Mouse (Mus musculus): Measurements from ENCODE around the gene Rnf5. TPM values are rescaled to one million over a fixed set of nuclear protein-coding genes. Genes with fewer than 3 reads are reported as not detected.
A peak's percentile ranks its signal among the peaks of the same experiment; 100 is the strongest.

Gene Rnf5
- polyA plus RNA-seq, 3 experiments from 2014 or later = 41.2 to 71.2 (median 59.5) TPM

- ATAC-seq = no peak
These were observed 18.4 kb downstream of the Rnf5 start for GRCm38 (mm10) chr17:34585121-34585520.

DNA sequence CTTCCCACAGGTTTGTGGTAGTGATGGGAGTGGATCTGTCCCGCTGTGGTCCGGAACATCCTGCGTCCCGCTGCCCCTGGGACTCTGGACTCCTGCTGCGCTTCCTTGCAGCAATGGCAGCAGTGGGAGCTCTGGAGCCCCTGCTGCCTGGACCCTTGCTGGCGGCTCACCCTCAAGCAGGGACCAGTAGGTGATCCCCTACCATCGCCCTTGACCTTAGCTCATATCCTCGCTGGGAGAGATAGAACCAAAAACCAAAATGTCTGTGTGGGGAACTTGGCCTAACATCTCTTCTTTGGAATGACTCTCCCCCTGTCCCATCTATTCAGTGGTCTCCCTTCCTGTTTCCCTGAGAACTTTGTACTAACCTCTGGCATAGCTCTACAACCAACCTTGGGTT, 19.7 kb downstream of the Rnf5 start:
- ATAC-seq = no peak

- ATAC-seq = no peak
These were observed 20.1 kb downstream of the Rnf5 start for GRCm38 (mm10) chr17:34583397-34583796.

DNA sequence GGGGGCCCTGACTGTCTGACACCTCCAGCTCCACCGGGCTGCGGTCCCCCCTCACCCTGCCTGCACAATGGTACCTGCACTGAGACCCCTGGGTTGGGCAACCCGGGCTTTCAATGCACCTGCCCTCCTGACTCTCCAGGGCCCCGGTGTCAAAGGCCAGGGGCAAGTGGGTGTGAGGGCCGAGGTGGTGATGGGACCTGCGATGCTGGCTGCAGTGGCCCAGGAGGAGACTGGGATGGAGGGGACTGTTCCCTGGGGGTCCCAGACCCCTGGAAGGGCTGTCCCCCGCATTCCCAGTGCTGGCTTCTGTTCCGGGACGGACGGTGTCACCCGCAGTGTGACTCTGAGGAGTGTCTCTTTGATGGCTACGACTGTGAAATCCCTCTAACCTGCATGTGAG, 21.0 kb downstream of the Rnf5 start:
- no peak for ATAC-seq

DNA sequence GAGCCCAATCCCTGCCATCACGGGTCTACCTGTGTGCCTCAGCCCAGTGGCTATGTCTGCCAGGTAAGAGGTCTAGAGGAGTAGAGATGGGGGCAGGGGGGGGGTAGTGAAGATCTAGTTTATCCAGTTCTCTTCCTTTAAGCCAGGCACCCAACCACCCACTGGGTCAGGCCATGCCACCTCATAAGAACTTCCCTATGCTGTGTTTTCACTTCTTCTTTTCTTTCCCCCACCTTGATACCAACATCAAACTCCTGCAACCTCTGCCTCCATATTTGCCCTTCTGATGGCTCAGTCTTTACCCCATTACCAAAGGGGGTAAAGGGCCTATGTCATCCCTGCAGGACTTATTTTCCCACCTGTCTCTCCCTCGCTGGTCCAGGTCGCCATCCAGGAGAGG, 25.4 kb downstream of the Rnf5 start:
- no peak for ATAC-seq

DNA sequence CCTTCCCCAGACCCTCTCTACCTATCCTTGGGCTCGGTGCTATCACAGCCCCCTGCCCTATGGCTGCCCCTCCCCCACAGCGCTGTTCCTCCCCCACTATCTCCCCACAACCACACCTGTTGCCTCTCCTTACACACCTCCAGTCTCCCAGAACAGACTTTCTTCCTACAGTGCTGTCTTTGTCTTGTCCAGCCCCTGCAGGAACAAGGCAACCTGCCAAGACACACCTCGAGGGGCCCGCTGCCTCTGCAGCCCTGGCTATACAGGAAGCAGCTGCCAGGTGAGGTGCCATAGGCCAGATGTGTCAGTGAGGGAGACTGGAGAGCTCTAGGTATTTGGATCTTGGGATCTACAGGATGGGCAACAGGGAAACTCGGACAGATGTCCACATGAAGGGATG, 26.9 kb downstream of the Rnf5 start:
- ATAC-seq = no peak

DNA sequence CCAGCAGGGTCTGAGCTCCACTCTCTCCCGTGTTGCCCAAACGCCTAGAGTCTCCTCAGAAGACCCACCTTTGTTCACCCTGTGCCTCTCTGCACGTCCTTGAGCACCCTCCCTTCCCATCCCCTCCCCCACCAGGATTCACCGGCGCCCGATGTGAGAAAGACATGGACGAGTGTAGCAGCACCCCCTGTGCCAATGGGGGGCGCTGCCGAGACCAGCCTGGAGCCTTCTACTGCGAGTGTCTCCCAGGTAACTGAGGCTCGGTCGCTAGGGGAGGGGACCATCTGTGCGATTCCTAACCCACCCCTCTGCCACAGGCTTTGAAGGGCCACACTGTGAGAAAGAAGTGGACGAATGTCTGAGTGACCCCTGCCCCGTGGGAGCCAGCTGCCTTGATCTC, 31.1 kb downstream of the Rnf5 start:
- ATAC-seq = no peak

GRCm38 (mm10) chr17:34571875-34572274, 31.6 kb downstream of the Rnf5 start:
- no peak for ATAC-seq

- no peak for ATAC-seq
These were observed 33.6 kb downstream of the Rnf5 start for GRCm38 (mm10) chr17:34569919-34570318.

DNA sequence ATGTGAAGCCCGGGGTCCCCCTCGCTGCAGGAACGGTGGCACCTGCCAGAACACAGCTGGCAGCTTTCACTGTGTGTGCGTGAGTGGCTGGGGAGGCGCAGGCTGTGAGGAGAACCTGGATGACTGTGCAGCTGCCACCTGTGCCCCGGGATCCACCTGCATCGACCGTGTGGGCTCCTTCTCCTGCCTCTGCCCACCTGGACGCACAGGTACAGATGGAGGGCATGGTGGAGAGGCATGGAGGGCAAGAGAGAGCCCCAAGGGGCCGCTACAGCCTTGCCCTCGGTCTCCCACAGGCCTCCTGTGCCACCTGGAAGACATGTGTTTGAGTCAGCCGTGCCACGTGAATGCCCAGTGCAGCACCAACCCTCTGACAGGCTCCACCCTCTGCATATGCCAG, 35.1 kb downstream of the Rnf5 start:
- no peak for ATAC-seq

GRCm38 (mm10) chr17:34567311-34567710, 36.2 kb downstream of the Rnf5 start:
- no peak for ATAC-seq

DNA sequence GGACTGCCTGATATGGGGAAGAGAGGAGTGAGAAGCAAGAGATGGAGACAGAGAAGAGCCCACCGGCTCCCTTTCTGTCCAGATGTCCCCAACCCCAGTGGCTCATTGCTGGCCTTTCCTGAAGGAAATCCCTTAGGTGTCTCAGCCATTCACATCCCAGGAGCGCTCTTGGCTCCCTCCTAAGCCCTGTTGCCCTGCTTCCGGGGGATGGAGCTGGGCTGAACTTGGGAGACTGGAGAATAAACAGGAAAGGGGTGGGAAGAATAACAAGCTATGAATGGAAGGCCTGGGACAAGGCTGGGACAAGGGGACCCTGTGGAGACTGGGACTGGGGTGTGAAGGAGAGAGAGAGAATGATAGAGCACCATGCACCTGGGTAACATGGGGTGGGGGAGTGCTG, 38.7 kb downstream of the Rnf5 start:
- ATAC-seq = no peak

GRCm38 (mm10) chr17:34564003-34564421, 39.5 kb downstream of the Rnf5 start, which contains the start of gene Notch4:
Gene Notch4 (plus strand): TSS chr17:34564268.
- ATAC-seq = no peak

DNA sequence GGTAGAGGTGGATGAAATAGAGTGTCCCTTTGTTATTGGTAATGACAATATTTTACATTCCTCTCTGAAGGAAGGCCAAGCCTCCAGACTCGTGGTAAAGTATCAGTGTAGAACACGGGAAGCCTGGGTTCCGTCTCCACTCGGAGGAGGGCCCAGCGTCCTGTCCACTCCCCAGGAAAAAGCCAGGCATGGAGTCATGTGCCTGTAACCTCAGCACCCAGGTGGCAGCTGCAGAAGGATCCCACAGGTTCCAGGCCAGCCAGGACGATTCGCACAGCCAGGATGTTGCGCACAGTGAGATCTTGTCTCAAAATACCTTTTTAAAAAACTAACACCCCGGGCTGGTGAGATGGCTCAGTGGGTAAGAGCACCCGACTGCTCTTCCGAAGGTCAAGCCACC, 40.1 kb downstream of the Rnf5 start:
- ATAC-seq = no peak

GRCm38 (mm10) chr17:34562595-34562994, 40.9 kb downstream of the Rnf5 start:
- no peak for ATAC-seq

DNA sequence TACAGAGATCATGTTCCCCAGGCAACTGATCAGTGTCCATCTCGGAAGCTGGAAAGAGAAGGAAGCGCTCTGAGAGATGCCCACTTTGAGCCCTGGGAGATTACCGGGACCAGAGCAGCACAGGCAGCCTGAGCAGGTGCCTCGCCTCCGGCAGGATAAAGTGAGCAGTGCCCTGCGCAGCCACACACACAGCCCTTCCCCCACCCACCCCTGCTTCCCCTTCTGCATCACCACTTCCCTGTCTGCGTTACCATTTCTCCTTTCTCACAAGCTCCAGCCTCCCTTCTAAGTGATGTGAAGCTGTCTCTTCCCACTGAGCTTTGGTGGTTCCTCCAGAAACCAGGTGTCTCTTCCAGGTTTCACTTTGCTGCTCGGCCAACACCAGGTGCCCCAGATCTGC, 42.3 kb downstream of the Rnf5 start:
- ATAC-seq = no peak

- ATAC-seq = no peak
These were observed 43.1 kb downstream of the Rnf5 start for GRCm38 (mm10) chr17:34560438-34560837.

- ATAC-seq = peak; percentile 54
These were observed 43.6 kb downstream of the Rnf5 start for GRCm38 (mm10) chr17:34559895-34560294.

DNA sequence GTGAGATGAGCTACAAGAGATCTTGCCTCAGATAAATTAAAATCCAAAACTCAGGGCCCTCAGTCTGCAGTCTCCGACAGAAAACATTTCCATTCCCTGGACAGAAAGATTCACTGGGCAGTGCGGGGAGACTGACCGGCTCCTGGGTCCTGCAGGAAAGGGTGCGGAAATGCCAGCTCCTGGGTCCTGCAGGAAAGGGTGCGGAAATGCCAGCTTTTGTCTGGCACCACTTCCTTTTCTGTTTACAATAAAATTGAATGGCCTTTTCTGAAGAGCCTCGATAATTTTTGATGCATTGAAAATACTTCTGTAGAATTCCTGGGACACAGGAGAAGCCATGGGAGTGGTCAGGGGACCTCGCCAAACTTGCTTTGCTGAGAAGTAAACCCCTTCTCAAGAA, 44.4 kb downstream of the Rnf5 start:
- ATAC-seq = no peak

- ATAC-seq = no peak
These were observed 46.1 kb downstream of the Rnf5 start for GRCm38 (mm10) chr17:34557411-34557810.

GRCm38 (mm10) chr17:34556406-34556805, 47.1 kb downstream of the Rnf5 start:
- ATAC-seq = no peak

- peak; percentile 46 for ATAC-seq
These were observed 48.0 kb downstream of the Rnf5 start for GRCm38 (mm10) chr17:34555483-34555882.

Data from inflammation-experienced regulatory T-cells, adult 6 months (primary cell).